Mouse (Mus musculus): ENCODE results near the gene Gm21732. TPM values are rescaled to one million over a fixed set of nuclear protein-coding genes. Genes with fewer than 3 reads are reported as not detected.
"Not testable (repeated sequence)": the region's sequence is repeated elsewhere in the genome, so short reads cannot be mapped to it uniquely, and the experiment has no call there.

Gene Gm21732
- not detected in 2 replicates for polyA plus RNA-seq (2012; rRNA removed)
- not detected in 2 replicates for polyA plus RNA-seq (2014; fragmentation: Nextera tagmentation; extraction: Ambion mirVana)

DNA sequence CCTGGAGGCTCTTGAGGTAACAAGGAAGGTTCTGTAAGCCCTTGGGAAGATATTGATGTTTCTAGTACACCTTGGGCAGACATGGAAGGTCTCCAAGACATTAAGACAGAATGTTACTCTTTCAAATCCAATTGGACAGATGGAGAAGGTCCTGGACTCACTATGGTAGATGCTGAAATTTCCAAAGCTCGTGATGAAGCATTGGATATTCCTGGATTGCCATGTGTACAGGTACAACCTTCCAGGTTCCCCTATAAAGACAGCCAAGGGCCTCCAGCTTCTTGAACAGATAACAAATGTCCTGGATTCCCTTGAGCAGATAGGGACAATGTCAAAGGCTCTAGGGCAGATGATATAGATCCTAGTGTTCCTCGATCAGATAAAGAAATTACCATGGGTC is at the start of gene Gm21732:
Gm21732 (minus strand) TSS at position 101 of the 400 bp plus-strand sequence.
- H3K9ac ChIP-seq (replicated peaks); ATAC-seq (ENCODE audit: insufficient read depth); H3K4me1 ChIP-seq (replicated peaks; ENCODE audit: control insufficient read depth in 2 of 2, insufficient read depth in 2 of 2, low read length in 1 of 2); H3K27ac ChIP-seq; H3K4me3 ChIP-seq (ENCODE audit: insufficient read depth in 1 of 2, low read depth in 2 of 2, low read length in 2 of 2); H3K36me3 ChIP-seq (replicated peaks; ENCODE audit: control insufficient read depth, insufficient read depth, low read depth); H3K27me3 ChIP-seq (ENCODE audit: control insufficient read depth, insufficient read depth, low read length); H3K4me2 ChIP-seq (ENCODE audit: low read depth); DNase-seq (ENCODE audit: low read depth in 3 of 3, low spot score in 3 of 3); H3K9me3 ChIP-seq (ENCODE audit: control insufficient read depth, low read length): not testable (repeated sequence)
- WGBS (ENCODE audit: insufficient replicate concordance): no CpG with 5 or more reads among the region's 2 CpGs

Other genes with a start within 250 kb of the Gm21732 start
- gene Gm20897, start 73.5 kb downstream of the Gm21732 start, polyA plus RNA-seq (2012; rRNA removed): not detected in 2 replicates
- not detected in 2 replicates for gene Gm20897, start 73.5 kb downstream of the Gm21732 start, polyA plus RNA-seq (2014; fragmentation: Nextera tagmentation; extraction: Ambion mirVana)